Mouse (Mus musculus) liver, adult 2 months (tissue): ENCODE measurements at regions not wholly inside any gene's neighbourhood (a gene's known extent, or its start where the extent isn't known, plus 50 kb on each side); places are given as distances from the start of the nearest gene placed in this dataset.

Source experiments
- DNase-seq: peaks from one replicate; pipeline ENCODE4 v3.0.0-alpha.2; 2011; ENCODE audit warnings: low read depth, low spot score; ENCODE audit errors: extremely low read depth
- H3K27ac ChIP-seq: fragments of 200-500 bp; replicated peaks from 2 replicates; pipeline ENCODE4 v1.5.1; 2012; ENCODE audit warnings: low read depth, mild to moderate bottlenecking, control low read depth, inconsistent platforms, low read length; ENCODE audit not compliant: insufficient read depth
- H3K27me3 ChIP-seq: fragments of 200-500 bp; 2 replicates; pipeline ENCODE4 v1.6.1; 2012; ENCODE audit warnings: mild to moderate bottlenecking, moderate library complexity, low read length, inconsistent platforms; ENCODE audit not compliant: control insufficient read depth, insufficient read depth
- H3K36me3 ChIP-seq: fragments of 200-500 bp; 2 replicates; pipeline ENCODE4 v1.6.1; 2012; ENCODE audit warnings: low read length, inconsistent platforms; ENCODE audit not compliant: control insufficient read depth, insufficient read depth
- H3K4me1 ChIP-seq: fragments of 200-500 bp; 2 replicates; pipeline ENCODE4 v1.6.1; 2011; ENCODE audit warnings: low read length; ENCODE audit not compliant: control insufficient read depth, insufficient read depth
- H3K4me3 ChIP-seq: fragments of 200-500 bp; 2 replicates; pipeline ENCODE4 v1.5.1; 2011; ENCODE audit warnings: low read depth, mild to moderate bottlenecking, control low read depth, low read length, moderate library complexity; ENCODE audit not compliant: insufficient read depth
- H3K79me2 ChIP-seq: fragments of 200-500 bp; 2 replicates; pipeline ENCODE4 v1.6.1; 2012; ENCODE audit warnings: inconsistent platforms, mild to moderate bottlenecking, low read length, moderate library complexity; ENCODE audit not compliant: control insufficient read depth, insufficient read depth
- H3K9ac ChIP-seq: fragments of 200-500 bp; 2 replicates; pipeline ENCODE4 v1.6.1; 2012; ENCODE audit warnings: low read depth, mild to moderate bottlenecking, control low read depth, inconsistent platforms, low read length
- CTCF ChIP-seq: fragments of 200-500 bp; IDR thresholded peaks from 2 replicates; pipeline ENCODE4 v1.5.1; 2011; ENCODE audit warnings: low read depth, low read length, control low read depth
- POLR2A ChIP-seq: fragments of 200-500 bp; IDR thresholded peaks from 2 replicates; pipeline ENCODE4 v1.6.1; 2011; ENCODE audit warnings: low read length, control low read depth; ENCODE audit not compliant: insufficient read depth; ENCODE audit errors: extremely low read depth
- WGBS: fragments of 180-500 bp; shearing (Covaris S2); methylation state at CpG from one replicate; pipeline ENCODE4 v1.1.7; 2018; 5-methylcytosine and 5-hydroxymethylcytosine counted together

DNA sequence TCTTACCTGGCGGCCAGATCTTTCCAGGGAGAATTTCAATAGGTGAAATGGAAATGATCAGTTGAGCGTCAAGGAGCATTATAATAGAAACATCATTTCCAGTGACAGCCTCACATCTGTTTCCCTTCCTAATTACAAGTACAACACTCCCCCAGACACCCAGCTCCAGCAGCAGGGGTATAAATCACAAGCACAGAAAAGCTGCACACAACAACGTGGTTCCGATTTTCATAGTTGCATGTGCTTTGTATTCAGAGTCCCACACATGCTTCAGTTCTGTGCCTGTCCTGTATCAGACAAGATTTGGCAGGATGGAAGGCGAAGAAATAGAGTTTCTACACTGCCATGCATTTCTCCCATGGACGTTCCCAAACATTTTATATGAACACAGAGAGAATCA lies 215.7 kb downstream of the Hdgfl1 start:
- H3K4me3 ChIP-seq: no peak overlapping the region
- no peaks in the 10 kb centered on the region for H3K79me2 ChIP-seq
- no peaks in the 10 kb centered on the region for H3K27me3 ChIP-seq
- no peak overlapping the region for H3K27ac ChIP-seq
- WGBS: 85% methylated on average over 6 of the region's 6 CpGs
- H3K9ac ChIP-seq: no peak overlapping the region
- H3K4me1 ChIP-seq: no peaks in the 10 kb centered on the region
- no peaks in the 10 kb centered on the region for H3K36me3 ChIP-seq
- no peak for DNase-seq
- no peak for TF ChIP-seq POLR2A
- no peak for TF ChIP-seq CTCF

DNA sequence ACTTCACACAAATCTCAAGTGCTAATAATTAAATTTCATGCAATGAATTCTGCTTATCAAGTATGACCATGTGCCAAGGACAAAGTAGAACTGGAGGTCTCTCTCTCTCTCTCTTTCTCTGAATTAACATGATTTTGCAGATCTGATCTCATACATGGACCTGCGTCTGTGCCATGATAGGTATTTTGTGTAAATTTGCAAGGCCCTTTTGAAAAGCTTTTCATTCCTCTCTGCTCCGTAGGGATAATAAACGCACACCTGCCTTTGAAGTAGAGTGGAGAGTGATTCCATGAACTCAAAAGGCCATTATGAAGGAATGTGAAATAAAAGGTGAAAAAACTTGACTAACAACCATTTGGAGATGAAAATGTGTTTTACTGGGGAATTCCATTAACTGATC lies 217.8 kb downstream of the Hdgfl1 start:
- Histone ChIP-seq H3K4me3 (no peak overlapping the region), H3K4me1 (no peaks in the 10 kb centered on the region), H3K36me3 (no peaks in the 10 kb centered on the region), H3K79me2 (no peaks in the 10 kb centered on the region), H3K27me3 (no peaks in the 10 kb centered on the region), H3K27ac (no peak overlapping the region), H3K9ac (no peak overlapping the region)
- DNase-seq: no peak
- TF ChIP-seq CTCF: no peak
- TF ChIP-seq POLR2A: no peak
- 70% methylated on average over 3 of the region's 3 CpGs for WGBS

DNA sequence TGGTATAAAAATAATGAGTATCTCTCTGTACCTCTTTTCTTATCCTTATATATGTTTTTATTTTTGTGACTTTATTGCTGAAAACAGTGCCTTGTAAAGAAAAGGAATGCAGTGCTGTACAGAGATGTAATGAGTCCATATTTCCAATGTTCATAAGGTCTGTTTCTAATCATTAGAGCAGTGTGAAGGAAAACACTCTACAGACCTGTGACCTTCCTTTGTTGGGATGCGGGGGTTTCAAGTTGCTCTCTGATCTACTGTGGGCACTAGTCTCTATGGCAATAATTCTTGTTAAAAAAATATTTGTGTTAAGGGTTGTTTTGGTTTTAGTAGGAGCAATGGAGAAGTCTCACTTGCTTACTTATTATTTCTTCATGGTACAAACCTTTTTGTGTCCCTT lies 231.0 kb downstream of the Hdgfl1 start:
- no peak for TF ChIP-seq CTCF
- TF ChIP-seq POLR2A: no peak
- Histone ChIP-seq H3K79me2 (no peaks in the 10 kb centered on the region), H3K36me3 (no peaks in the 10 kb centered on the region), H3K9ac (no peak overlapping the region), H3K4me3 (no peak overlapping the region), H3K27ac (no peak overlapping the region), H3K4me1 (no peaks in the 10 kb centered on the region), H3K27me3 (no peaks in the 10 kb centered on the region)
- no peak for DNase-seq
- 83% methylated on average over 1 of the region's 1 CpGs for WGBS

DNA sequence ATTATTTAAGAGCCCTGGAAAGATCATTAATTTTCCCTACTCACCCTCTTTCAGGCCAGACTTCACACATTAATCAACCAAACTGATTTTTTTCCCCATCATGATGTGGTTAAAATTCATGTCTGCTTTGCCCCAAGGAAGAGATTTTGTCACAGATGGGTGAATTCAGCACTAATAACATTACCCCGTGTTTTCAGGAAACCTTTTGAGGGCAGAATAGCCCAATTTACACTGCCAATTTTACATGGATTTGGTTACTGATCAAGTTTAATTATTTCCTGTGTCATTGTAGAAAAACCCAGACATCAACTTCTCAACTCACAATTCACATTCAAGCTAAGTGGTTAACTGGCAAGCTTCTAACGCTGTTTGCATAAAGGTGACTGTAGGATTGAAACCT lies 233.4 kb downstream of the Hdgfl1 start:
- WGBS: 67% methylated on average over 2 of the region's 2 CpGs
- no peaks in the 10 kb centered on the region for H3K4me1 ChIP-seq
- no peak overlapping the region for H3K4me3 ChIP-seq
- H3K27ac ChIP-seq: no peak overlapping the region
- H3K9ac ChIP-seq: no peak overlapping the region
- no peaks in the 10 kb centered on the region for H3K36me3 ChIP-seq
- TF ChIP-seq POLR2A: no peak
- TF ChIP-seq CTCF: no peak
- no peaks in the 10 kb centered on the region for H3K79me2 ChIP-seq
- DNase-seq: no peak
- H3K27me3 ChIP-seq: no peaks in the 10 kb centered on the region

DNA sequence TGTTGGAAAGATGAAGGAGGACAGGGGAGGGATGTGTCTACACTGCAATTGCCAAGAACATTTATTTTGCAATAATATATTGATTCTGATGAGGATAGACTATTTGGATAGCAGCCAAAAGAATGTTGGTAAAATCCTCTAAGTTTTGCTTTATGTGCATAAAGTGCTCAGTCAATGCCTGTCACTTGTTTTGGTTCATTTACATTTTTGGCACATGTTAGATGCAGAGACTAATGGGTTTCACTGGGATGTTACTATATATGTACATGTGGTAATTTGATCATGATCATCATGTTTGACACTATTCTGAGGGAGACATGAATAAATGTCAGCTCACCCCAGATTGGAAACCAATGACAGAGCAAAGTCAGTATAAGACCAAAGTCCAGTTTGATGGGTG lies 237.2 kb downstream of the Hdgfl1 start:
- no peaks in the 10 kb centered on the region for H3K4me1 ChIP-seq
- H3K36me3 ChIP-seq: no peaks in the 10 kb centered on the region
- no peaks in the 10 kb centered on the region for H3K27me3 ChIP-seq
- DNase-seq: peak; percentile 29
- TF ChIP-seq POLR2A (no peak), CTCF (no peak)
- no peak overlapping the region for H3K4me3 ChIP-seq
- H3K9ac ChIP-seq: no peak overlapping the region
- H3K79me2 ChIP-seq: no peaks in the 10 kb centered on the region
- no peak overlapping the region for H3K27ac ChIP-seq

DNA sequence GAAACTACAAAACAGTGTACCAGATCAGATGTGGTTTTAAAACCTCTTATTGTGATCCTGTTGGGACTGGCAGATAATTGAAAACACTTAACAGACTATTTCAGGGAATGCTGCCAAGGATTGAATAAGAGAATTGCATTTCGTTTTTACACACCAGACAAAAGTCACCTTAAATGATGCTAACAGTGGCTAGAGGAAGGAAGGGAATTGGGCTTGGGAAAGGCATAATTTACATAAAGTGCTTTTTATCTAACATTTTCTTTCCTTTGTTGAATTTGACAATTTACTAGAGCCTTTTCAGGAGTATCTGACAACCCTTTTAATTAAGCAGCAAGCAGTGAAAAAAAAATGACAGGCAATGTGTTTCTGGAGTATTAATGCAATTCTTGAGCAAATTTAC lies 250.9 kb downstream of the Hdgfl1 start:
- Histone ChIP-seq H3K27me3 (no peaks in the 10 kb centered on the region), H3K4me1 (no peaks in the 10 kb centered on the region), H3K36me3 (no peaks in the 10 kb centered on the region), H3K79me2 (no peaks in the 10 kb centered on the region), H3K4me3 (no peak overlapping the region), H3K9ac (no peak overlapping the region), H3K27ac (no peak overlapping the region)
- no peak for TF ChIP-seq POLR2A
- TF ChIP-seq CTCF: no peak
- DNase-seq: no peak
- 27% methylated on average over 1 of the region's 1 CpGs for WGBS
